Mouse (Mus musculus): ENCODE data around the gene Tyrobp.

Tyrobp gene

DNA sequence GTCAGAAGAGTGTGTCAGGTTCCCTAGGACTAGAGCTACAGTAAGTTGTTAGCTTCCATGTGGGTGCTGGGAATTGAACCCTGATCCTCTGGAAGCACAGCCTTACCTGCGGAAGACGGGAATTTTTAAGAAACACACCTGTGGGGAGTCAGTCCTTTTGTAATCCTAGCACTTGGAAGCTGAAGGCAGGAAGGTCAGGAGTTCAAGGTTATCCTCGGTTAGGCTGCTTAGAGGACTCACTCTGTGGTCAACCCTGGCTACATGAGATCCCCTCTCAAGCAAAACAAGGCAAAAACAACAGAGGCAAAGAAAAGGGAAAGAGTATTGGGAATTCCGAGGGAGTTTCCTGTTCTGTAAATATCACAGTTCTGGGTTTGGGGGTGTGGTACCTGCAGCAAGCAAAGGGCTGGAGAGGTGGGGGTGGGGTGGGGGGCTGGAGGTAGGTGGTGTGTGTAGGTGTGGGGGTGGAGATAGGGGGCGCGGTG is 51.3 kb downstream of the Tyrobp start:
- no peak for DNase-seq
